Mouse (Mus musculus) cerebellum, adult 2 months (tissue): ENCODE data around the gene Eif4g3. TPM values are rescaled to one million over a fixed set of nuclear protein-coding genes. Genes with fewer than 3 reads are reported as not detected.

Experiments
- DNase-seq, 2 experiments: peaks; one replicate each; pipeline ENCODE4 v3.0.0; 2021
- H3K27ac ChIP-seq: fragments of 200-500 bp; 2 replicates; pipeline ENCODE4 v1.5.1; 2012; ENCODE audit warnings: low read length, control low read depth, inconsistent platforms; ENCODE audit not compliant: insufficient read depth
- H3K27me3 ChIP-seq: fragments of 200-500 bp; 2 replicates; pipeline ENCODE4 v1.6.1; 2012; ENCODE audit warnings: inconsistent platforms, mild to moderate bottlenecking, low read length, moderate library complexity; ENCODE audit not compliant: control insufficient read depth, insufficient read depth
- H3K4me1 ChIP-seq: fragments of 200-500 bp; 2 replicates; pipeline ENCODE4 v1.6.1; 2011; ENCODE audit warnings: low read length; ENCODE audit not compliant: control insufficient read depth, insufficient read depth
- H3K4me3 ChIP-seq: fragments of 200-500 bp; replicated peaks from 2 replicates; pipeline ENCODE3; 2011; ENCODE audit warnings: mild to moderate bottlenecking, low read depth, low read length, control low read depth; ENCODE audit not compliant: insufficient read depth
- CTCF ChIP-seq: fragments of 200-500 bp; IDR thresholded peaks from 2 replicates; pipeline ENCODE4 v1.5.1; 2011; ENCODE audit warnings: low read depth, mild to moderate bottlenecking, control low read depth, low read length, moderate library complexity, borderline replicate concordance; ENCODE audit not compliant: insufficient read depth
- POLR2A ChIP-seq: fragments of 200-500 bp; IDR thresholded peaks from 2 replicates; pipeline ENCODE4 v1.6.1; 2011; ENCODE audit warnings: low read length, control low read depth, borderline replicate concordance; ENCODE audit not compliant: insufficient read depth
- WGBS: fragments of 180-500 bp; shearing (Covaris S2); methylation state at CpG from one replicate; pipeline ENCODE4 v1.1.7; 2018; 5-methylcytosine and 5-hydroxymethylcytosine counted together
- polyA plus RNA-seq: library from polyadenylated mRNA; depleted of rRNA; stranded (reverse); fragments of >200 nt; gene quantifications from 2 replicates; pipeline ENCODE4 v1.2.3, GENCODE M21; 2012; rRNA removed

Gene Eif4g3
- polyA plus RNA-seq, 1 experiment = 156 TPM

- WGBS = 6% methylated on average over 14 of the region's 14 CpGs
- H3K4me1 ChIP-seq = peaks cover 13% of the 10 kb centered on the region
- TF ChIP-seq CTCF = no peak
- TF ChIP-seq POLR2A = no peak
- H3K27me3 ChIP-seq = no peaks in the 10 kb centered on the region
- no peak overlapping the region for H3K27ac ChIP-seq
- peak overlapping the region; percentile 73 for H3K4me3 ChIP-seq
- no peak for DNase-seq
These were observed 259.0 kb downstream of the Eif4g3 start for GRCm38 (mm10) chr4:138251819-138252218.

DNA sequence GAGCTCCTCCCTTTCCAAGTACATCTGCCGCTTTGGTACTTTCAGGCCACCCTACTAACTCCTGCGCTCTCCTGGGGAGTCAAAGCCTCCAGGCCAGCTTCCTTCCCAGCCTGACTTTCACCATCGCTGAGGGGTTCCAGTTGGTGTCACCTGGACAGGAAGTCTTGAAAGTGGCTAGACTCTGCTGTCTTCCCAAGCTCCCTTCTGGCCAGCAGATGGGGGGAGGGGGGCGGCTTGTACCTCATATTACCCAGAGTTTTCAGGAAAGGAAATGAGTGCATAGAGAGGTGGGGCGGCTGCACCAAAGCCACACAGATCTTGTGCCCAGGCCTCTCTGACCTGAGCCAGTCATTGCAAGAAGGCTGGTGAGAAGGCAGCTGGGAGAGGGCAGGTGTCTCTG lies 259.4 kb downstream of the Eif4g3 start:
- Histone ChIP-seq H3K27ac (no peak overlapping the region), H3K27me3 (no peaks in the 10 kb centered on the region), H3K4me3 (peak overlapping the region; percentile 73), H3K4me1 (peaks cover 13% of the 10 kb centered on the region)
- DNase-seq = no peak
- WGBS = 43% methylated on average over 5 of the region's 5 CpGs
- TF ChIP-seq POLR2A = no peak
- TF ChIP-seq CTCF = no peak

DNA sequence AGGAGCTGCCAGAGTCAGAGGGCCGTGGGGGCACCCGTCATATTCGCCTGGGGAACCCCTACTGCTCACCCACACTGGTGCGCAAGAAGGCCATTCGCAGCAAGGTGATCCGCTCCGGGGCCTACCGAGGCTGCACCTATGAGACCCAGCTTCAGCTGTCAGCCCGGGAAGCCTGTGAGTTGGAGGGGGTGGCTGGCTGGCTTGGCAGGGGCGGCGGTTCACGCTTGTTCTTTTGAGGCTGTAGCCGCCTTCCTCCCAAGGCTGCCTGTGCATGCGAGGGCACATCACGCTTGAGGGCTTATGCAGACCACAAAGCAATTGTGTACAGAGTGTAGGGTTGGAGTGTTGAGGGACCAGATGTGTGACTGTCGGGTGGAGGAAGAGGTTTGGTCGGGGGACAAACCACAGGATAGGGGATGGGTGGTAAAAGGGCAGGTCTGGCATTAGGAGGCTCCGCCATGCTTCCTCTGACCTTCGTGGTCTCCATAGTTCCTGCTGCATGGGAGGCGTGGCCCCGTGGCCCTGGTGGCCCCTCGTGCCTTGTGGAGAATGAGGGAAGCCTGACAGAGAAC lies 264.4 kb downstream of the Eif4g3 start:
- 80% methylated on average over 22 of the region's 22 CpGs for WGBS
- Histone ChIP-seq H3K4me3 (no peak overlapping the region), H3K27ac (no peak overlapping the region), H3K4me1 (peaks cover 4% of the 10 kb centered on the region), H3K27me3 (no peaks in the 10 kb centered on the region)
- TF ChIP-seq CTCF (no peak), POLR2A (no peak)
- DNase-seq = no peak

Other genes starting within 250 kb of the Eif4g3 start
- 9.9 and 10.6 TPM in 2 replicates for gene Alpl, start 196.6 kb upstream of the Eif4g3 start, polyA plus RNA-seq
- gene Ece1, start 130.8 kb upstream of the Eif4g3 start, polyA plus RNA-seq = 48.5 and 72.4 TPM in 2 replicates
- 163 and 170 TPM in 2 replicates for gene Hp1bp3, start 223.3 kb downstream of the Eif4g3 start, polyA plus RNA-seq